Mouse (Mus musculus) retina, adult 2 months (tissue): ENCODE data around the gene Cblb.

Experiments used
- DNase-seq: peaks from one replicate; pipeline ENCODE4 v3.0.0-alpha.2; 2012; ENCODE audit warnings: low read depth, low spot score

Gene Cblb

GRCm38 (mm10) chr16:52071290-52071689 lies 40.3 kb downstream of the Cblb start:
- DNase-seq, result no peak

GRCm38 (mm10) chr16:52071766-52072209 lies 40.8 kb downstream of the Cblb start:
- DNase-seq, result no peak

GRCm38 (mm10) chr16:52076652-52077051 lies 45.6 kb downstream of the Cblb start:
- DNase-seq, result no peak

- no peak for DNase-seq
Measured at GRCm38 (mm10) chr16:52077901-52078300, 46.9 kb downstream of the Cblb start.

DNA sequence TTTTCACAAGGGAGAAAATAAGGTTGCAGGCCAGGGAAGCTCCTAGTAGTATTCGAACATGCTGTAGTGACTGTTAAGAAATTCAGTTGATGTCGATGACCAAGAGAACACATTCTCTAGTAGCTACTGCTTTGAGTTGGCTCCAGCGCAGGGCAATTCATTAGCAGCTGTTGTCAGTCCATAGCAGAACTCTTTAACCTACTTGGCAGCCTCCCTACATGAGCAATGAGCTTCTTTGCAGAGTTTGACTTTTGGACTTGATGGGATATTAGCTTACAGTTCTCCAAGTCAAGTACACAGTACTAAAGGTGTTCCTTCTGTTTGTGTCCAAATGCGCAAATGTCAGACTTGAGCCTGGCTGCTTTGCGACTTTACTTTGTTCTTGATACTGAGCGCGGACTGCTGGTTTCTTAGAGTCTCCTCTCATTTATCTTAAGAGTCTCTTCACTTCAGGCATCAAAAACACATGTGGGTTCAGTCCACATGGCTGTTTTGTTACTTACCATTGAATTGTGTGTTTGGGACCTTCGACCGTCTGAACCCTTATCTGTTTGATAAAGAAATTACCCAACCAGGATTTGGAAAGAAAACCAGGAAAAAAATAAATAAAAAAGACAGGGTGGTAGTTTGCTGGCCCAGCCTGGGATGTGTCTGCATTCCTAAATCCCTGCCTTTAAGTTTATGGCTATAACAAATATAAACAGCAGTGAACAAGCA lies 47.9 kb downstream of the Cblb start:
- no peak for DNase-seq

DNA sequence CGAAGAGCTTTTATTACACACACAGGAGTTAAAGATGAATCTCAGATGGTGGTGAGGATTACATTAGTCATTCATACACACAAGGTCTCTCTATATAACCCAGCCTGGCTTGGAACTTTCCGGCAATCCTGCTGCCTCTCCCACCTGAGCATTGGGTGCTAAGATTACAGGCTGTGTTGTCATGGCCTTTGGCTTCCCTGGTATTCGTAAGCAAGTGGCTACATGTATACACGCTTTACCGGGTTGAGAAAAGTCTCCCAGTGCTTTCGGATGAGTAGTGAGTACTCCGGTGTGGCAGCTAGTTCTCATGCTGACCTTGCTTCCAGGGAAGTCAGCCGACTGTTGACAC lies 48.4 kb downstream of the Cblb start:
- no peak for DNase-seq

DNA sequence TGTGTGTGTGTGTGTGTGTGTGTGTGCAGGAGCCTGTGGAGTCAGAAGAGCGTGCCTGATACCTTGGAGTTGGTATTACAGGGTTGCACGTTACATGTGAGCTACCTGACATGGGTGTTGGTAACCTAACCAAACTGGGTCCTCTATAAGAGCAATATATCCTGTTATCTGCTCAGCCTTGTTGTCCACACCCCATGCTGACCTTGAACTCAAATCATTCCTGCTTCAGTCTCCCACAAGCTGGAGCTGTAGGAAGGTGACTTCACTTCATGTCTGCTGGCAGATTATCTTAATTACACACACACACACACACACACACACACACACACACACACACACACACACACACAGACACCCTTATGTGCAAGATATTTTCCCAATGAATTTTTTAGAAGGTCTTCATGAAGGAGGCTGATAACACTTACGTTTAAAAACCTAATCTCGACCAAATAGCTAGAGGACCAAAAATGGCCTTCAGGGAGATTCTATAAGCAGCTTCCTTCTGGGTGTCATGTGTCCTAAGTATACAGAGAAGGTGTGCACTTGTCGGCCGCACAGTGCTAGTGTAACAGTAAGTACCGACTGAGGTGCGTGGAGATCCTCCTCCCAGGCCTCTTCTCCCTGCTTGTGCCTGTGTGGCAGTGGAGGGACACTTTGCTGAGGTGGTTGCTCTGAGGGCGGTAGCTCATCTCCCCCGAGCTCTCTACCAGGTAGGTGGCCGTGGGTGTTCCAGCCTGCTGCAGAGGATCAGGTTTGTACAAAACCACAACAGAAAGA lies 49.8 kb downstream of the Cblb start:
- DNase-seq, result no peak

DNA sequence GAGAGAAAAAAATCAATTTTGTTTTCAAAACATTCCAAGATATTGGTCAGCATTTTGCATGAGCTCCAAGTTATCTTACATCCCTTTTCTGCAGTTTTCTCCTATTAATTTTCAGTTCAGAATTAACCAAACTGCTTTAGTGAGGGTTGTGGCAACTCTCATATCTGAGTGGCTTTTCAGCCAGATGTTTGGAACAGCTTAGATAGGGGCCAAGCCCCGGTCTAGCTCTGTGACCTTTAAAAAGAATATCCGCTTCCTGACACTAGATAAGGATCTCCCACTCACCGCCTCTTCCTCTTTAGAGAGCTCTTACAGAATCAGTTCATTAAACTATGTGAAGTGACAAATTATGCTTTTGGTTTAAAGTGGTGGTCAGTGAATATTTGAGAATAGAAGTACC lies 50.7 kb downstream of the Cblb start:
- DNase-seq, result no peak

GRCm38 (mm10) chr16:52086793-52087450 lies 55.9 kb downstream of the Cblb start:
- no peak for DNase-seq

DNA sequence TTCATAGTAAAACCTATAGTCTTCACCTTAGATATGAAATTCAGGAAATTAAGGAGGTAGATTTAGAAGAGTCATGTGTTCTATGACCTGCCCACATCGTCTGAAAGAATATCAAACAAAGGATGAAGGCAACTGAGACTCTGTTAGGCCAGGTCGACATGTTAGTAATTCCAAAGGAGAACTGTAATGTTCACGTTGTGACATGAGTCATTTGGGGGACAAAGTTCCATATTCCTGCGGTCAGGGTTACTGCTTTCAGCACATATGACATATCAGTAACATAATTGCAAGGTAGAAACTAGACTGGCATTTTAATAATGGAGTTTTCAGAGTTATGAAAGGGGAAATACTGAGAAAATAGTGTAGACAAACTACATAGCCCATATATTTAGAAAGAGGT lies 58.3 kb downstream of the Cblb start:
- DNase-seq, result no peak

DNA sequence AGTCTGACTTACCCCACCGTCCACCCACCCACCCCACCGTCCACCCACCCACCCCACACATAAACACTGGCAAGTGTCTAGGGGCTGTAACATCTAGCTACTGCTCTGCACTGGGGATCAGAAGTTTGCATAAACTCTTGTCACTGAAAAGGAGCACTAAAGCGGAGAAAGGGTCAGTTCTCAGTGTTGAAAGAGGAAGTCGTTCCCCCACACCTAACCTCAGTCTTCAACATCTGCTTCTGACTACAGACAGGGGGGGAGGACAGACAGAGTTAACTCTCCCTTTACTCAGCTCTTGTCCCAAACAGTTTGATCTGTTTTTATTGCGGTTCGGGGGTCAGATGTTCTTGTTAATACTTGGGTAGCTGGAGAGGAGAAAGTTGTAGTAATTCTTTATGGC lies 59.9 kb downstream of the Cblb start:
- DNase-seq, result no peak

GRCm38 (mm10) chr16:52093325-52094253 lies 62.6 kb downstream of the Cblb start:
- DNase-seq, result no peak

GRCm38 (mm10) chr16:52094735-52095459 lies 63.9 kb downstream of the Cblb start:
- no peak for DNase-seq

- no peak for DNase-seq
Measured at GRCm38 (mm10) chr16:52095643-52096042, 64.6 kb downstream of the Cblb start.

DNA sequence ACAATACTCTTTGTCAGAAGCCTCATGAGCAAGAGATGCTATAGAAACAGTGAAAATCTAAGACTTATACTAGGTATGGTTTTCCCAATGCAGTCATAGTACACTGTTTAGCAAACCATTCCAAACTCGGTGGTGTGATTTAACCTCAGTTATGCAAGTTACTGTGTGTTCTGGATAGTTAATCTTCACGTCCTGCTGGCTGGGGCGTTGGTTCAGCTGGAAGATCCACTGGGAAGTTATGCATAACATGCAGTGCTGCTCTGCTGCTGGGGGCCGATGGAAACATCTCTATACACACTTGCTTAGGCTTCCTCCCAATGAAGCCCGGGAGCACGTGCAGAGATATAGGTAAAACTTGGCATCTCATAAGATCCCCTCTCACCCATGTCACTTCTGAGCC lies 69.4 kb downstream of the Cblb start:
- DNase-seq, result no peak

- no peak for DNase-seq
Measured at GRCm38 (mm10) chr16:52104608-52105007, 73.6 kb downstream of the Cblb start.

GRCm38 (mm10) chr16:52107836-52108235 lies 76.8 kb downstream of the Cblb start:
- DNase-seq, result no peak

DNA sequence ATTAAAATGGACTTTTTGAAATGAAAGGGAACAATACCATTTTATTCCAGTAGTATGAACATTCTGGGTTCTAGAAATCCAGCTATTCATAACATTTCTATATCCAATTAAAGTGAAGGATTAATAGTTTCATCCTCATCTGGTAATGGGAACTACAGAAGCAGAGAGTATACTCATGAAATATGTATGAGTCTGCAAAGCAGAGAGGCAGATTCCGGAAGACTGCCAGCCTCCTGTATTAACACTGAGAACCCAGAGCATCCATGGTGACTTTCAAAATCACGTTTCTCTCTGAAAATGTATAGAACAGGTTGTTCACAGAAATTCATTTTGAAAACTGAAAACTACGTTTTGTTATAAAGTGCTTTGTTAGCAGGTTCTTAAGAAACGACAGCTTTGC lies 83.4 kb downstream of the Cblb start:
- no peak for DNase-seq

DNA sequence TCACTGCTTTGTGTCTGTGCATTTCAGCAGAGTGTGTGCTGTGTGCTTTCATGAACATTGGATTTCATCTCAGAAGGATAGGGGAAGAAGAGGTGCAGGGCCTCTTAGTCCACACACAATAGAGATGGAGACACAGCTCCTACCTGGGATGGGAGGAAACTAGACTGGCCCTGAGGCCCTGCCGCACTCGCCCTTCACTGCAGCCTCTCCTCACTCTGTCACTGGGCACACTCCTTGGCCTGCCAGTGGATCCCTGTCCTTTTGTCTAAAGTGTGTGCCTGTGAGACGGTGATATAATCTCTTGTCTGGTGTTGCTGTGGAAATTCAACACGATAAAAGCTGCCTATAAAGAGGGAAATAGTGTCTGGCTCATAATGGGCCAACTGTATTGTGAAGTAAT lies 88.0 kb downstream of the Cblb start:
- no peak for DNase-seq

DNA sequence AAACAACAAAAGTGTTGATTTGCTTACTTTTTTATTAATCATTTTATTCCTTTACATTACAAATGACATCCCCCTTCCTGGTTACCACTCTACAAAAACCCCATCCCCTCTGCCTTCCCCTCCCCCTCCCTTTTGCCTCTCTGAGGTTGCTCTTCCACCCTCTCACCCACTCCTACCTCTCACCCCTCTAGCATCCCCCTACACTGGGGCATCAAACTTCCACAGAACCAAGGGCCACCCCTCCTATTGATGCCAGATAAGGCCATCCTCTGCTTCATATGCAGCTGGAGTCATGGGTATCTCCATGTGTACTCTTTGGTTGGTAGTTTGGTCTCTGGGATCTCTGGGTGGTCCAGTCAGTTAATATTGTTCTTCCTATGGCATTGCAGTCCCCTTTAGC lies 93.9 kb downstream of the Cblb start:
- DNase-seq, result no peak

DNA sequence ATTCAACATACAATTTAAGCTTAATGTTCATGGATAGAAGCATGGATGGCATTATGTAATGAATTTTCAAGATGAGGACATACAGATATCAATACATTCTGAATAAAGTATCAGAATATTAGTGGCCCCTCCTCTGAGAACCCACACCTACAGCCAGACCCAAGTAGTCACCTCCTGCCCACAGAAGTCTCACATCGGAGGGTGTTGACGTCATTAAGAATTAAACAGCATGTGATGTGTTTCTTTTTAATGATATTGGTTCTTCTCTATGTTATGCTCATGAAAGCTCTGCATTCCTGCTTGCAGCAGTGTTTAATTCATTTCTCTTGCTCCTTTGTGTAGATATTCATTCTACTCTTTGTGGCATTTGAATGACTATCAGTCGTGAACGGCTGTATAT lies 94.9 kb downstream of the Cblb start:
- DNase-seq, result no peak
